Mouse (Mus musculus) liver, adult 2 months (tissue): ENCODE measurements around the gene 1700001P01Rik.

ENCODE experiments used
- CTCF ChIP-seq: fragments of 200-500 bp; IDR thresholded peaks from 2 replicates; pipeline ENCODE4 v1.5.1; 2011; ENCODE audit warnings: low read depth, low read length, control low read depth
- POLR2A ChIP-seq: fragments of 200-500 bp; IDR thresholded peaks from 2 replicates; pipeline ENCODE4 v1.6.1; 2011; ENCODE audit warnings: low read length, control low read depth; ENCODE audit not compliant: insufficient read depth; ENCODE audit errors: extremely low read depth

- no peak for TF ChIP-seq POLR2A
- TF ChIP-seq CTCF, result peak; percentile 42
Measured at GRCm38 (mm10) chr11:97793165-97793564, 17.4 kb upstream of the 1700001P01Rik start.
